Mouse (Mus musculus): ENCODE measurements around the gene Qdpr.

The Qdpr gene

DNA sequence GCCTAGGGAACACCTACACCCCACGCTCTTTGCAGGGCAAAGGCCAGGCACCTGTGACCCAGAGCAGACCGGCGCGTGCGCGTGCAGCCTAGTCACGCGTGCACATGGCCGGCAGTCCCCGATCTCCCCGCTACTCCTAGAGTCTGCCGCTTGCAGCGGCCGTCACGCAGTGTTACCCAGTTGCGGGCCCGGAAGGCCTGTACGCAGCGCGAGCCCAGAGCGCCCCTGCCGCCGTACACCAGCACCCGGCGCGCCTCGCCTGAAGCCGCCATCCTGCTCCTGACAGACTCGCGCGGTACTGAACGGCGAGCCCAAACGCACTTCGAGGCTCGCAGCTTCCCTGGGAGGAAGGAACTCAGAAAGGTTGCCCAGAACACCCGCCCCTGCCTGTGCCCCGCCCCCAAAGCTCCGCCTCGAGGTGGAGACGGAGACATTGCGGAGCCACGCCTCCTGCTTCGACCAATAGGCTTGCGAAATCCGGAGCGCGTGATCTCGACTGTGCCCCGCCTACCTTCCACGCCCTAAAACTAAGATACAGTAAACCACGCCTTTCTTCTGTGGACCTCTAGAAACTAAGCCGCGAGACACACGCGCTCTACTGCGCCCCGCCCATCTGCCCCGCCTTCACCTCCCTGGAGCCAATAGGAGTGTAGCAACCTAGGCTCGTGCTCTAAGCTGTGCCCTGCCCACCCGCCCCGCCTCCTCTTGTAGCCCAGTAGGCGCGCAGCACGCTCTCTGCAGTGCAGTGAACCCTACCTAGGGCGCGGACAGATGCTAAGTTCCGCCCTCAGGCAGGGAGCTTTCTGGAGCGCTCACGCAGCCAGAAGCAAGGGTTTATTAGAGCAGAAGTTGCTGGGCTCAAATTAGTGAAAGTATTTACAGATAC lies at the start of gene Qdpr:
Gene Qdpr, minus strand, starts transcription at position 406 of the 886 bp plus-strand sequence.
- DNase-seq (ENCODE audit: low spot score in 2 of 2) = peak; percentile 96 to 97

DNA sequence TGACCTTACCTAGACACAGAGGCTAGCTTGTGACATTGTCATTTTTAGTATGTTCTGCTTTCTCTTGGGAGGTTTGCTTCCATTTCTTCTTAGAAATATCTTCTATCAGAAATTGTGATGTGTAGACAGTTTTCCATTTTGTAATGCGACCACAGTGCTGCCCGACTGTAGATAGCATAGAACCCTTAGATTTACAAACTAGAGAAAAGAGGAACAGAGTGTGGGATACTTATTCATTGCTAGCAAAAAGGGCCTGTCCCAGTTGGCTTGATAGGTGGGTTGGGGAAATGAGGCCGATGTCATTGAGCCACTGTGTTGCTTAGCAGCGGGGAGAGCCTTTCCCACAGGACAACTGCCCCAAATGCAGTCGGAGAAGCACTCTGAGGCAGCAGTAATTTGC lies 47.5 kb upstream of the Qdpr start:
- no peak for DNase-seq (ENCODE audit: low spot score in 2 of 2)

DNA sequence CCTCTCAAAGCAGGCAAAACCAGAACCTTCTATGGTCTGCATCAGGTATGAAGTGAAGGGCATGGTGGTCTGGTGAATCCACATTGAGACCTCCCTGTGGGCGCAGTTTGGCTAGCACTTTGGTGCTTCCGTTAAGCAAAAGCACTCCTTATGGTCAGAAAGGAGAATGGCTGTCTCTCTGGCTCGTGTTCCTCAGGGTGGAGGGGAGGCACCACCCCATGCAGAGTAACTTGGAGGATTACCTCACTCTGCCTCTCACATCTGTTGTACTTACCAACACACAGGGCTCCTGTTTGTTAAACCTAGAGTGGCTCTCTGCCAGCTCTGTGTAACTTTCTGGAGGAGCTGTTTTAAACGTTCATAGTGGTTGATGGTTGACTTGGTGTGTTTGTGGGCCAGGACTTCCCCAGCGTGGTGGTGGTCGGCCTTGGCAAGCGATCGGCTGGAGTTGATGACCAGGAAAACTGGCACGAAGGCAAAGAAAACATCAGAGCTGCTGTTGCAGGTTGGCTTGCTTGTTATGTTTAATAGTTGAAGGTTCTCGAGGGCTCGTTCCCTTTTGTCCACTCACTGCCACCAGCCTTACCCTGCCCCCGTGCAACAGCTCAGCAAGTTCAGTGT lies 47.0 kb upstream of the Qdpr start:
- DNase-seq (ENCODE audit: low spot score in 2 of 2) = no peak

DNA sequence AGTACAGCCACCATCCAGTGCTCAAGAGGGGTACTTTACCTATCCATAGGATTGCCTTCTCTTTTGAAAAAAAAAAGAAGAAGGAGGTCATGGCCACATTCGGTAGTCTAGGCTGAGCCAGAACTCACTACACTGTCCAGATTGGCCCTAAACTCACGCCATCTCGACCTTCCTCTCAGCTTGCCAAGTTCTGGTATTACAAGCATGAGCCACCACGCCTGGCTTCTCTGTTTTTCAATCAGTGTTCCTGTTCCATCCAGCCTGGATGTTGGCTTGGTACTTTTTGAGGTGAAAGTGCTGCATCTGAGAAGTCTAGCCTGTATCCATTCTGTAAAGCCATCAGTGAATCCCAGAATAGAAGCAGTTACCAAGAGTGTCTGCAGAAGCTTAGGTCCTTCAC lies 46.4 kb upstream of the Qdpr start:
- DNase-seq (ENCODE audit: low spot score in 2 of 2) = no peak

DNA sequence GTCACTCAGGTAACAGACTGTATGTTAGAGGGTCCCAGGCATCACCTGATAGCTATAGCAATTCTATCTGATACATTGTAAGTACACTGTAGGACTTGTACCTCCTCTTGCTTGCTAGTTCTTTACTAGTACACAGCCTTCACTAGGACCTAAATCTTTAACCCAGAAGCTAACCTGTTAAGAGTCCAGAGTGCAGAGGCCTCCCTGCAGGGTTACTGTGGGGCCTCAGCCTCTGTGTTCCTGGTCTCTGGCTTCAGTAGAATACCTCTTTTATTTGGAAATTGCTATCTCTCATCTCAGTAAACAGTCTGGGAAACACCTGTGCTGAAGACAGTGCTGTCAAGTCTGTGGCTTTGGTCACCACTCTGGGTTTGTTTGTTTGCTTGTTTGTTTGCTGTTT lies 46.0 kb upstream of the Qdpr start:
- DNase-seq (ENCODE audit: low spot score in 2 of 2) = no peak

DNA sequence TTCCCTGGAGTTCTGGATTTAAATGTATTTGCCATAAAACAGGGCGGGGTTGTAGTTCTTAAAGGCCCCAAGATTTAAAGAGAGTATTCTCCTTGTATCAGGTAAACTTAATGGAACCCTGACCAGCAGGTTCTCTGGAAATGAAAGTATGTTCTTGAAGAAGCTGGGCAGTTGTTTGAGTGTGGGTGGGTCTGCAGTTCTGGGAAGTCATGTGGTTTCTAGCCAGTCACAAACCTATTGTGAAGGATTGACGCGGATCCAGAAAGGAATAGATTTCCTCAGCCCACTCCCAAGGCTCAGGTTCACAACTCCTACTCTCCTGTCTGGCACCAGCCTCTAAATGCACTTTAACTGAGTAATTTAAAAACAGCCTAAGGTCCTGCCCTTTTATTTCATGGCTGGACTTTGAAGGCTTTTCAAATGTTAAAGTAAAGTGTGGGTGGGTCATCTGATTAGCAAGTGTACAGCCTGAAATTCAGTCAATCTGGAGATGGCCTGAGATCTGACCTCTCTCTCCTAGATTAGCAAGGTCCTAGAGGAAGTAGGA lies 45.5 kb upstream of the Qdpr start:
- DNase-seq (ENCODE audit: low spot score in 2 of 2) = no peak

DNA sequence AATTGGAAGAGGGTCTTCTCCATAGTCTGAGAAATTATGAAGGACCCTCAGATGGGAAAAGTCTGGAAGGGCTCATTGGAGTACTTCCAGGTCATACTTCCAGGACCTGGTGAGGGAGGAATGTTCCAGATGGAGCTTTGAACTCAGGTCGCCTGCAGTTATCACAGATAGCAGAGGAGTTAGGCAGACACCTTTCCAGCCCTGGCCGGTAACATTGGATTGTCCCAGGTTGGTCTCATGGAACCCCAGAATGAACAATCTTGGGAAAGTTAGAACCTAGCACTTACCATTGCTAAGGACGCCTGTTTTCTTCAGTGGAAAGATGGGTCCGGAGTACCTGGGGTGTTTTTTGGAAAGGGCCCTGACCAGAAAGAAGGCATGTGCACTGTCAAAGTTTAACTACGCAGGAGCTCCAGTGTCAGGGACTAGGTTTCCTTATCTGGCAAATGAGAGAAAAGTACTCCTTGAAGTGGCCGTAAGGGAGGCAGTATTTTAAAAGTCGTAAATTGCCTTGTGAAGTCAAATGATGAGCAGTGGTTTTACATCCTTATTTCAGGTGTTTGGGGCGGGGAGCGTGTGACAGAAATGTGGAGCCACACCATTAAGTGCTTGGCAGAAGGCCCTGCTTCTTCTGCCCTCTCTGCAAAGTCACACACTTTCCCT lies 44.2 kb upstream of the Qdpr start:
- DNase-seq (ENCODE audit: low spot score in 2 of 2) = no peak

DNA sequence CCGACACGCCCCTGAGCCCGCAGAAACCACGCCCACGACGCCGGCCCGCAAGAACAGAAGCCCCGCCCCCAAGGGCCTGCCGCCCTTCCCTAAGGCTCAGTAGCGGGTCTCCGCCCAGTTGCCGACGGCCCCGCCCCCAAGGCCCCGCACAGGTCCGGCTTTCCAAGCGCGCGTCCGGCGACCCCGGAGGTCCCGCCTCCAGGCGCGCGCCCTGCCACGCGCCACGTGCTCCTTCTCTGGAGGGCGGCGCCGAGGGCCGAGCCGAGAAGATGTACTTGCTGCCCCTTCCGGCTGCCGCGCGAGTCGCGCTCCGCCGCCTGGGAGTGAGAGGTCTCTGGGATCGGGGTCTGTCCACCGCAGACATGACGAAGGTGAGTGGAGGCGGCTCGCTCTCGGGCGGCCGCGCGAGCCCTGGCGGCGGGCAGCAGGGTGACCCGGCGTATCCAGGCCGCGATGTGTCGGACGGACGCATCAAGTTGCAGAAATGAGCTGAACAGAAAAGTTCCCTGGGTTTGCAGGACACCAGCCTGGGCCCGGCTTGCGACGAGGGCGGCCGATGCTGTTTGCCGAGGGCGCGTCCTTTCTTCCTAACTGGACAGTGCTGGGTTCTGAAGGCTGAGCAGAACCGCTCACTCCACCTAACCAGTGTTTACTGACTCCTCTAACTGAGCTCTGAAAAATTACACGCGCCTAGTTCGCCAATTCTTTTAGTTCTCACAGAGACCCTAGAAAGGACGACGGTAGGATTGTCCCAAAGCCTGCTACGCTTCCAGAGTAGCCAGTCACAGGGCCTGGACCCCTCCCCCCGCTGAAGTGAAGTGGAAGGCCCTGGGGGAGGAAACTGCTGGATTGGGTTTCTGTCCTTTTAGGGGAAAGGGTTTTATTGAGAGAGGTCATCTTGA lies 43.4 kb upstream of the Qdpr start, which contains the start of gene Lap3:
Gene Lap3, plus strand, starts transcription at position 184 of the 902 bp plus-strand sequence.
- DNase-seq (ENCODE audit: low spot score in 2 of 2) = peak; percentile 98 to 99

DNA sequence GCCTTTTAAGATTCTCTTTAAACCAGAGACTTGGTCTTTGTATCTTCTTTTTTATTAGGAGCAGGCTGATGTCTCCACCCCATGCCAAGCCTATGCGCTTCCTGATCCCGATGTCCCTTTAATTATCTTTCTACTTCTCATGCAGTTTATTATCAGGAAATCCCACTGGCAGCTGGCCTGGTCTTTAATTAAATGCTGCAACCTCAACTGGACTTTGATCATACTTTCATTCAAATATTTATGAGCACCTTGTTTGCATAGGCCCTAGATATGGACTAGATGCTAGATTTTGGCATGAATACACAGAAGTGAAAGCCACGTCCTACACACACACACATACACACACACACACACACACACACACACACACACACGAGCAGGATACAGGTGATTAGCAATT lies 41.7 kb upstream of the Qdpr start:
- no peak for DNase-seq (ENCODE audit: low spot score in 2 of 2)

DNA sequence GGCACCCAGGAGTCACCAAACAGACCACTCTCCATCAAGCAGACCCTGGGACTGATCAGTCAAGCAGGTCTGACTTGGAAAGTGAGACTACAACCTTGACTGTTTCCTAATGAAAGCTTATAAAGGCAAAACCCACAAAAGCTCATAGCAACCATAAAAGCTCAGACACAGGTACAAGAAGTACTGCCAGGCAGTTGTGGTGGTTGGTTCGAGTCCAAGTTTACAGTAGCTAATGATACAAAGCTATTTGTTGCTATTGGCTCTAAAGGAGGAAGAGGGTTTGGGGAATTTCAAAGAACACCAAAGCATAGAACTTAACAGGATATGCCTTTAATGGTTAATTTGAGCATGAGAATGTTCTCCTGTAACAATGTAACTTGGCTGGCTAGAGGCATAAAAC lies 33.6 kb upstream of the Qdpr start:
- no peak for DNase-seq (ENCODE audit: low spot score in 2 of 2)

DNA sequence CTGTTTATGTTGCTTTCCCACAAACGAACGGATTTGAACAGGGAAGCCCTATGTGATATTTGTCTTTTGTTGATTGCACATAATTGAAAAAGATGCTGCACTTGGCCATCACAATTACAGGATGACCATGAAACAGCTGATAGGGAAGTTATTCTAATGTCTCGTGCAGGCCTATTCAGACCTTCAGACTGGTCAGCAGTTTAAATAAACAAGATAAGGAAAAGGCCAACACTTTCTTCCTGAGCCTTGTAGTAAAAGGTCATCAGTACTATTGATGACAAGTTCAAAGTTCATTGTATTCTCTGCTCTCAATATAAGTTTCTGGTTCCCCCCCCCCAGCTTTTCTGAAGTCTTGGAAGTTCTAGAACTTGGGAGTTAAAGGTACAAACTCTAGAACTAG lies 32.6 kb upstream of the Qdpr start:
- DNase-seq (ENCODE audit: low spot score in 2 of 2) = no peak

DNA sequence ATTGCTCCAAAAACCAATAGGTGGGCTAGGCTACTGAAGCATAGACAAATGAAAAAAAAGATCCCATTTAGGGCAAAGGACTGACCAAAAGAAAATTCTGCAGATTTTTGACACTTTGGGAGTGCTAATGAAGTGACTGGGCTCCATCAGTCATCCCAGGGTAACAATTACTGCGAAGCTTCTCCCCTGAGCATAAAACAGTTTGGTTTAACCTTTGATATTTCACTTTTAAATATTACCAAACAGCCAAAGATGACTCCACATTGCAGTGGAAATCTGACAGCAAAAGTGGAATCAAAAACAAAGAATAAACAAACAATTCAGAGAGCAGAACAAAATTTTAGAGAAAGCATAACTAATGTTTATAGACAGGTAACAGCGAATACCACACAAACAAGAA lies 31.1 kb upstream of the Qdpr start:
- DNase-seq (ENCODE audit: low spot score in 2 of 2) = no peak

DNA sequence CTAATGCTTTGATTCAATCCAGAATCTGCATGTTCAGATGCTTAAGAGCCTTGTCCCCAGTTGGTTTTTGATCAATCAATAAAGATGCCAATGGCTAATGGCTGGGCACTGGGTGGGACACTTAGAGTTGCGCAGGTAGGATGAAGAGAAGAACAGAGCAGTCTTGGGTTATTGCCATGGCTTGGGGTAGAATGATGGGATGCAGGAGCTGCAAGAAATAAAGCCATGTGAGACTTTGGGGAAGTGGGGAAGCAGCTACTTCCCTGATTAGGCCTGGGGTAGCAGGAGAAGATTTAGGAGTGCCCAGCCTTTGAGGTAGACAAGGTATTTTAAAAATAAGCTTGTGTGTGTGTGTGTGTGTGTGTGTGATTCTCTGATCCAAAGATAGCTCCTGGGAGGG lies 30.0 kb upstream of the Qdpr start:
- no peak for DNase-seq (ENCODE audit: low spot score in 2 of 2)

DNA sequence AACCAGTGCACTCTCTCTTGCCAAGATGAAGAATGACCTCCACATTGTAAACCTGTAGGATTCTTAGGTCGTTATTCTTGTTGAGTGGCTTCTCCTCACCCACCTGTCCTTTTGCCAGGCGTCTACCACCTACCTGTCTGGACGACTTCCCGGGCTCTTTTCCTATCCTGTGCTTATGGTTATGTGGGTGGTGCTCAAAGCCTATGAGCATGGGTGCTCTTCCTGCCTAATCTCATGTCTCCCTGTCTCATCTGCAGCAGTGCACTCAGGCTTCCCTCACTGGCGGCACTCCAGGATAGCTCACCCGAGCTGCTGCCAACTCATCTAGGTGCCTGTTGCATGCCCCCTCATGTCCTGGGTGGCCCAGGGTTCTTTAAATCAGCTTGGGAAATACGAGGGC lies 27.6 kb upstream of the Qdpr start:
- no peak for DNase-seq (ENCODE audit: low spot score in 2 of 2)

DNA sequence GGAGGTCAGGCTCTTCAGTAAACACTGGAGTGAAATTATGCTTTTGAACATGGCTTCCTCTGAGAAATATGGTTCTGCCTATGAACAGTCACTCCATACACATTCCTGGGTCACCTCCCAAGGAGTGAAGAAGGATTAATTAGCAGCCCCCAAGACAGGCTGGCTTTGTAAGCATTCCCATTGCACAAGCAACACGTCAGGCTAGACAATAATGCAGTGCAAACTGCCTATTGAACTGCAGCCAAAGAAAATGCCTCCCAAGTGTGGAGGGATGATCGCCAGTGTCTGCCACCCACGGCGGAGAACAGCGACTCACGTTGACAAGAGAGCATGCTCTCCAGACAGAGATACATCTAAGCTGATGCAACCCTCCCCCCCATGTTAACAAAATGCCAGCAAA lies 26.3 kb upstream of the Qdpr start:
- no peak for DNase-seq (ENCODE audit: low spot score in 2 of 2)

DNA sequence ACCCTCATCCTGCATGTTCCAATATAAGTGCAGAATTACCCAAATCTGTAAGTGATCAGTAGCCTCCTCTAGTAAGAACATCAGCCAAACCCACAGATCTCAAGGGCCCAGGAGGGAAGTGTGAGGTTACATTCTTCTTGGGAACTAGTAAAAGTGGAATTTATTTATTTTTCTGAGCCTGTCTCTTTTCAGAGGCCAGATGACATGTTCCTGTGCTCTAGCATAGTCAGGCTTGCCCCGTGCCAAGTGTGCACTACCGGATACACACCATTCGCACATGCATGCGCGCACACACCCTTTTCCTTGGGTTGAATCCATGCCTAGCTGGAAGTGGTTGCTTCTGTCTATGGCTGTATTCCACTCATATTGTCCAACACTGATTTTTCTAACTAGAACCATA lies 25.7 kb upstream of the Qdpr start:
- DNase-seq (ENCODE audit: low spot score in 2 of 2) = no peak

DNA sequence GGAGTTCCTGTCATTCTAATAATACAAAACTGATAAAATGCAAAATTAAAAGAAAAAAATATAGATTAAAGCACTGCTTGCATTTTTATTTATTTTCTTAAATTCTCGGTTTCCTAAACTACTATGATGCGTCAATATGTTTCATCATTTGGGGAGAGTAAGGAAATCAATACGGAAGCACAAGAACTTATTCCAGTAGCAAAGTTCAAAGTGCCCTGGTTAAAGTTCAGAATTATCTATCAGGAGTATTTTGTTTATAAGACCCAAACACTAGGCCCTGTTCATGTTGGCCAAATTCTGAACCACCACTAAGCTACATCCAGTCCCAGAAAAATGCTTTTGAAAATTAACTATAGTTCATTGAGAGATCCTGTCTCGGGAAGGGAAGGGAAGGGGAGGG lies 24.7 kb upstream of the Qdpr start:
- no peak for DNase-seq (ENCODE audit: low spot score in 2 of 2)

DNA sequence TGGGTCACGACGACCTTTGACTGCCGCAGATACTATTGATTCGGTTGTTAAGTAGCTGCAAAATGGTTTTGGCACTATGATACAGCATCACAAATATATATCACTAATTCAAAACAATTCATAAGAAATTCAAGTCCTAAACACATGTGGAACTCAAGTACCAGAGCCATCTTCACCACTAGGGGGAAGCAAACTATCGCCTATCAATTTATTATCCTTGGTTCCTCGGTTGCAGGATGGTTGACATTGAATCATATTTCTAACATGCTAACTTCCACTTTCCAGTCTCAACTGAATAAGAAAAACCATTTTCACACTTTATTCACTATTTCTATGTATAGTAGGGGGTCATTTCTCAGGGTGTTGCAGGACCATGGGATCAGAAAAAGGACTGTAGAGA lies 24.2 kb upstream of the Qdpr start:
- peak; percentile 17 to 46 for DNase-seq (ENCODE audit: low spot score in 2 of 2)

DNA sequence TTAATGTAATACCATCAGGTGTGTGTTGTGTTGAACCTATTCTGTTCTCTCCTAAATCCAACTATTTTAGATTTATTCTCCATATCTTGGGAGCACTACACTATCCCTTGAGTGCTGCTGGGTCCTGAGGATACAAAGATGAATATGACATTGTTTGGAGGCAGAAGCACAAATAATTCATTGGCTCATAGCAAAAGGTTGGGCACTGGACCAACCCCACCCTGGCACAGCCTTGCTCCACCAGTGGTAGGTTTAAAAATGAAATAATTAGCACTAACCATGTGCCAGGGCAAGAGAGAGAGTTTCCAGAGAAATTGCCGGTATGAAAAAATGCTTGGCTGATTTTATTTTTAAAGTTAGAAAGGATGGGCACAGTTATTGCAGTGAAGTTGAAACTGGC lies 23.5 kb upstream of the Qdpr start:
- no peak for DNase-seq (ENCODE audit: low spot score in 2 of 2)

DNA sequence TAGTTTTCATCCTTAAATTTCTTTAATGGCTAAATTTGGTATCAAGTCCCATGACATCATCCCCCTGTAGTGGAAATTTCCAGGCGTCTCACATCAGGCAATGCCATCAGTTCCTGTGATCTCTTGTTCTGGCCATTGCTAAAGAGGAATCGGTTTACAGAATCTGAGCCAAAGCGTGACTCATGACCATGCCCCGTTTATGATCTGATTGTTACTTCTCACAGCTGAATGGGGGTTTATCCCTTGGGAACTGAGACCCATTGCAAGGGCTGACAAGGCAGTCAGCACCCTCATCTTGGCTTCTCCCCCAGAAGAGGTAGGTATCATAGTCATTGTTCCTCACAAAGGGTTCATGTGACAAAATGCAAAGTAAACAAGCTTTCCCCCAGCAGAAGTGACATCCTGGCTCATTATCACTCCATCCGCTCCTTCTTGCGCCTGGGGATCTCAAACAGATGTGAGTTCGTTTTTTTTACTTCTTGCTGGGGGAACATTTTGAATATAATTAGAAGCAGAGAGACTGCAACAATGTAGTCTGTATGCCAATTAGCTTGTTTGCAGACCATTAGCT lies 22.9 kb upstream of the Qdpr start:
- no peak for DNase-seq (ENCODE audit: low spot score in 2 of 2)

DNA sequence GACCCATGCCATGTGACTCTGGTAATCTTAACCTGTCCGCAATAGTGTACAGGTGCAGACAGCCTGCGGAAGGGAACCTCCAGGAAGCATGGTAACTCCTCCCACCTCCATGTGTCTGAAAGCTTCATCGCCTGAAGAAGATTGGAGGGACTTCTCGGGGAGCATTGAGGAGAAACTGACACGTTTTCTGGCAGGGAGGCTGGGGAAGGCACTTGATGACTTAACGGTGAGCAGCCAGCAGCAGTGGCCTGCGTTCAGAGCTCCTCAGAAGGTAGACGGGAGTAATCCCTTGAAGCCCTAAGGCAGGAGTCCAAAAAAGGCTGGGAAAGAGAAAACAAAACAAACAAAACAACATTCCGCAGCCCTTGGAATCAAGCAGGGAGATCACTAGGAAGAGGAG lies 4.4 kb upstream of the Qdpr start:
- no peak for DNase-seq (ENCODE audit: low spot score in 2 of 2)

All from natural killer cell, adult 2 months (primary cell).